Mouse (Mus musculus) olfactory bulb, adult 2 months (tissue): Measurements from ENCODE around the gene Irf7.

Experiments used
- CTCF ChIP-seq: fragments of 200-500 bp; IDR thresholded peaks from 2 replicates; pipeline ENCODE4 v1.5.1; 2012; ENCODE audit warnings: low read depth, mild to moderate bottlenecking, low read length, moderate library complexity; ENCODE audit not compliant: insufficient read depth
- POLR2A ChIP-seq: fragments of 200-500 bp; IDR thresholded peaks from 2 replicates; pipeline ENCODE4 v1.6.1; 2012; ENCODE audit warnings: mild to moderate bottlenecking, low read depth, low read length, moderate library complexity; ENCODE audit not compliant: insufficient read depth

DNA sequence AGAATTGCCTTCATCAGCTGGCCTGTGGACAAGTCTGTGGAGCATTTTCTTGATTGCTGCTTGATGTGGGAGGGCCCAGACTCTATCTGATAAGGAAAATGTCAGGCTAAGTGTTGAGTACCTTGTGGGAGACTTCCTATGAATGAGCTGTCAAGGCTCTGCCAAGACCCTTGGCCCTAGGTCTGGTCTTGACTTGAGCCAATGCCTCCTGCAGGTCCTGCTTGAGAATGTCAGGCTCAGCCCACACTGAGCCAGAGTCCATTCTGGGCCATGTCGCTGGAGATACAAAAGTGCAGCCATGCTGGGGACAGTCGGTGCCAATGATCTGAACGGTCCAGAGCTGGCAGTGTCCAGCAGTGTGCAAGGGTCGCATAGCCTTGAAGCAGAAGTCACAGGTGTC is 16.5 kb upstream of the Irf7 start:
- no peak for TF ChIP-seq POLR2A
- no peak for TF ChIP-seq CTCF
